Mouse (Mus musculus) liver, embryonic 14.5 days (tissue): ENCODE measurements around the gene Xndc1.

Experiments
- CTCF ChIP-seq: IDR thresholded peaks from 2 replicates; pipeline ENCODE4 v1.5.1; 2016; ENCODE audit warnings: antibody characterized with exemption, low read depth, control low read depth
- EP300 ChIP-seq: IDR thresholded peaks from 2 replicates; pipeline ENCODE4 v1.6.1; 2016; ENCODE audit warnings: antibody characterized with exemption, low read depth

DNA sequence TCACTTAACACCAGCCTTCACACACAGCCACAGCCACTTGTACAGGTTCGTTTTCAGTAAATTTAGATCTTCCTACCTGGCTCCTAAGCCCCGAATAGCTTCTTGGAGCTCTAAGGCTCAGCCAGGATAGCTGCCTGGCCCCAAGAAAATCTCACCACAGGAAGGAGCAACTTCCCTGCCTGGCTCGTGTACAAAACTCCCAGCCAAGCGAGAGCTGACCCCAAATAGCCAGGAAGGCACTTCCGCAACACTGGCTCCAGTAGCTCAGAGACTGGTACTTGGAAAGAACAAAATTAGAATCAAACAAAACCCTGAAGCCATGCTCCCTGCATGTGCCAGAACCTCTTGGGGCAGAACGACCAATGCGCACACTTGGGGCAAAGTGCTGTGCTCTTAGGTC is 47.3 kb upstream of the Xndc1 start:
- TF ChIP-seq EP300: no peak
- TF ChIP-seq CTCF: no peak
